Mouse (Mus musculus): ENCODE measurements around the gene Mblac2. TPM values are rescaled to one million over a fixed set of nuclear protein-coding genes. Genes with fewer than 3 reads are reported as not detected.

The Mblac2 gene
- polyA plus RNA-seq, 1 experiment = 0.62 TPM

DNA sequence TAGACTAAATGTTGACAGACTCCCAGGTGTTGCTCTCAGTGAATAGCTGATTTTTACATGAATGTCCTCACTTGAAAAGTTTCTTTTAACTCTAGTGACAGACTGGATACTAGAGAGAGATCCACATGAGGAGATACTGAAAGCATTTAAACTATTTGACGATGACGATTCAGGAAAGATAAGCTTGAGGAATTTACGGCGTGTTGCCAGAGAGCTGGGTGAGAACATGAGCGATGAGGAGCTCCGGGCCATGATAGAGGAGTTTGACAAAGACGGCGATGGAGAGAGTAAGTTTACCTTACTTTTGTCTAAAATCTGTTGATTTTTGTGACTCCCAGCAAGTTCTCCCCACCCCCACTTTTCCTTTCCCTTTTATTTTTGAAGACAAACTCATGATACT is 80.7 kb downstream of the Mblac2 start:
- Histone ChIP-seq H3ac (ENCODE audit: control insufficient read depth, insufficient read length) (no peak overlapping the region), H3K36me3 (ENCODE audit: control insufficient read depth, insufficient read depth) (peaks cover 7% of the 10 kb centered on the region), H3K27me3 (ENCODE audit: control insufficient read depth, insufficient read depth, insufficient read length) (no peaks in the 10 kb centered on the region), H3K4me2 (ENCODE audit: low read depth) (no peak overlapping the region), H3K79me2 (ENCODE audit: control insufficient read depth, insufficient read depth) (peaks cover 5% of the 10 kb centered on the region), H3K4me3 (no peak overlapping the region)
- TF ChIP-seq MYOD1 (IDR thresholded peaks at IDR 0.05; ENCODE audit: control insufficient read depth in 1 of 3, insufficient read length in 2 of 3, low read depth in 2 of 3) (no peak), MYOG (IDR thresholded peaks at IDR 0.05; ENCODE audit: control insufficient read depth in 1 of 3, insufficient read depth in 1 of 3, insufficient read length in 2 of 3, low read depth in 2 of 3) (no peak), TCF3 (IDR thresholded peaks at IDR 0.05; ENCODE audit: insufficient read length, low read depth) (no peak), TCF12 (IDR thresholded peaks at IDR 0.05; ENCODE audit: insufficient read depth, poor library complexity, severe bottlenecking) (no peak), REST (IDR thresholded peaks at IDR 0.05; ENCODE audit: insufficient read depth, insufficient read length) (no peak), CEBPB (IDR thresholded peaks at IDR 0.05; ENCODE audit: insufficient read depth, poor library complexity, severe bottlenecking) (no peak), USF1 (IDR thresholded peaks at IDR 0.05; ENCODE audit: low read depth) (no peak), POLR2A (IDR thresholded peaks at IDR 0.05; ENCODE audit: insufficient read length, low read depth) (no peak)

DNA sequence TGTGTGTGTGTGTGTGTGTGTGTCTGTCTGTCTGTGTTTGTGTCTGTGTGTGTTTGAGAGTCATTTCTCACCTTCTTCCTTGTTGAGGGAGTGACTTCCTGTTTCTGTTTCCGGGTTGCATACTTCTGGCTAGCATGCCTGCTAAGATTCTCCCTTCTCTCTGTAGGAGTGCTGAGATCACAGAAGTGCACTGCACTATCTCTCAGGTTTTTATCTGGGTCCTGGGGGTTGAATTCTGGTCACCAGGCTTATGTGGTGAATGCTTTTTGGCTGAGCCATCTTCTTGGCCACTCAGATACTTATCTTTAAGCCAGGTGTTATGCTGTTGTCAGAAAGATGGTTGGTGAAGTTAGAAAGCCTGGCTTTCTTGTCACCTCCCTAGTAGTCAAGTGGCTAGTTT is 82.7 kb downstream of the Mblac2 start:
- Histone ChIP-seq H3K4me3 (no peak overlapping the region), H3K4me2 (ENCODE audit: low read depth) (no peak overlapping the region), H3K79me2 (ENCODE audit: control insufficient read depth, insufficient read depth) (no peaks in the 10 kb centered on the region), H3ac (ENCODE audit: control insufficient read depth, insufficient read length) (no peak overlapping the region), H3K27me3 (ENCODE audit: control insufficient read depth, insufficient read depth, insufficient read length) (no peaks in the 10 kb centered on the region), H3K36me3 (ENCODE audit: control insufficient read depth, insufficient read depth) (peaks cover 4% of the 10 kb centered on the region)
- TF ChIP-seq CEBPB (IDR thresholded peaks at IDR 0.05; ENCODE audit: insufficient read depth, poor library complexity, severe bottlenecking) (no peak), SRF (IDR thresholded peaks at IDR 0.05; ENCODE audit: control insufficient read depth, insufficient read length, low read depth) (no peak), USF1 (IDR thresholded peaks at IDR 0.05; ENCODE audit: low read depth) (no peak), TCF12 (IDR thresholded peaks at IDR 0.05; ENCODE audit: insufficient read depth, poor library complexity, severe bottlenecking) (no peak), MYOD1 (IDR thresholded peaks at IDR 0.05; ENCODE audit: control insufficient read depth in 1 of 3, insufficient read length in 2 of 3, low read depth in 2 of 3) (no peak), MAX (IDR thresholded peaks at IDR 0.05; ENCODE audit: low read depth) (no peak), REST (IDR thresholded peaks at IDR 0.05; ENCODE audit: insufficient read depth, insufficient read length) (no peak), POLR2AphosphoS2 (IDR thresholded peaks at IDR 0.05; ENCODE audit: insufficient read length, low read depth) (no peak), E2F4 (IDR thresholded peaks at IDR 0.05; ENCODE audit: insufficient read depth) (no peak), MYOG (IDR thresholded peaks at IDR 0.05; ENCODE audit: control insufficient read depth in 1 of 3, insufficient read depth in 1 of 3, insufficient read length in 2 of 3, low read depth in 2 of 3) (no peak), TCF3 (IDR thresholded peaks at IDR 0.05; ENCODE audit: insufficient read length, low read depth) (no peak), POLR2A (IDR thresholded peaks at IDR 0.05; ENCODE audit: insufficient read length, low read depth) (no peak)

DNA sequence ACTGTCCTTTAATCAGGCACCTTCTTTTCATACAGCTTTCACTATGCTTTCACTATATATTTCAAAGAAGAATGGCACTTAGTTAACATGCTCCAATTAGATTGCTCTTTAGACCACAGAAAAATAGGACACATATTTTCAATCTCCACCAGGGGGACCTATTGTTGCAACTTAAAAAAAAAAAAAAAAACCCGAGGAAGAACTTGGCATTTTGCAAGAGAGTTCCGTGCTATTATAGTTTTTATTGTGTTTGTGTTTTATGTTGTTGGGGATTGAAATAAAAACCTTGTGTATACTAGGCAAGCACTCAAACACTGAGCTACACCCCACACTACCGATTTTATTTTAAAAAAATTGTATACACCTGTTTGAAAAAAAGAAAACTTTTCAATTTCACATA is 90.0 kb downstream of the Mblac2 start:
- no peak overlapping the region for H3K4me2 ChIP-seq (ENCODE audit: low read depth)
- H3ac ChIP-seq (ENCODE audit: control insufficient read depth, insufficient read length) = no peak overlapping the region
- no peaks in the 10 kb centered on the region for H3K79me2 ChIP-seq (ENCODE audit: control insufficient read depth, insufficient read depth)
- peaks cover 7% of the 10 kb centered on the region for H3K36me3 ChIP-seq (ENCODE audit: control insufficient read depth, insufficient read depth)
- H3K4me3 ChIP-seq = no peak overlapping the region
- TF ChIP-seq TCF12 (IDR thresholded peaks at IDR 0.05; ENCODE audit: insufficient read depth, poor library complexity, severe bottlenecking) = no peak
- TF ChIP-seq POLR2A (IDR thresholded peaks at IDR 0.05; ENCODE audit: insufficient read length, low read depth) = no peak
- TF ChIP-seq POLR2AphosphoS2 (IDR thresholded peaks at IDR 0.05; ENCODE audit: insufficient read length, low read depth) = no peak
- no peak for TF ChIP-seq MYOD1 (IDR thresholded peaks at IDR 0.05; ENCODE audit: control insufficient read depth in 1 of 3, insufficient read length in 2 of 3, low read depth in 2 of 3)
- H3K27me3 ChIP-seq (ENCODE audit: control insufficient read depth, insufficient read depth, insufficient read length) = no peaks in the 10 kb centered on the region

Other genes with a start within 250 kb of the Mblac2 start
- 0.04 TPM for gene Adgrv1, start 78.2 kb upstream of the Mblac2 start, polyA plus RNA-seq (2012; fragmentation: generic; extraction: Trizol)
- gene Lysmd3, start 53.7 kb upstream of the Mblac2 start, polyA plus RNA-seq (2012; fragmentation: generic; extraction: Trizol) = 4.2 TPM
- 3.5 TPM for gene Polr3g, start 328 bp upstream of the Mblac2 start, polyA plus RNA-seq (2012; fragmentation: generic; extraction: Trizol)
- gene Cetn3, start 71.7 kb downstream of the Mblac2 start, polyA plus RNA-seq (2012; fragmentation: generic; extraction: Trizol) = 37.2 TPM